Mouse (Mus musculus) myocyte (in vitro differentiated cells): ENCODE data around the gene Prss57. TPM values are rescaled to one million over a fixed set of nuclear protein-coding genes. Genes with fewer than 3 reads are reported as not detected.

ENCODE experiments used
- H3K27me3 ChIP-seq: one replicate; pipeline ENCODE4 v1.6.1; 2011; ENCODE audit not compliant: control insufficient read depth, insufficient read depth, insufficient read length
- H3K36me3 ChIP-seq: one replicate; pipeline ENCODE4 v1.6.1; 2011; ENCODE audit not compliant: control insufficient read depth, insufficient read depth
- H3K4me2 ChIP-seq: one replicate; pipeline ENCODE4 v1.6.1; 2011; ENCODE audit warnings: low read depth, control low read depth
- H3K4me3 ChIP-seq: one replicate; pipeline ENCODE4 v1.5.1; 2011; ENCODE audit warnings: mild to moderate bottlenecking, control low read depth, moderate library complexity
- H3K79me2 ChIP-seq: one replicate; pipeline ENCODE4 v1.6.1; 2011; ENCODE audit not compliant: control insufficient read depth, insufficient read depth
- H3ac ChIP-seq: one replicate; pipeline ENCODE4 v1.6.1; 2011; ENCODE audit not compliant: control insufficient read depth, insufficient read length
- CEBPB ChIP-seq: IDR thresholded peaks from 2 replicates; pipeline ENCODE4 v1.6.1; 2011; ENCODE audit warnings: mild to moderate bottlenecking, moderate library complexity; ENCODE audit not compliant: poor library complexity, insufficient read depth, severe bottlenecking
- E2F4 ChIP-seq: IDR thresholded peaks from one replicate; pipeline ENCODE4 v1.6.1; 2011; ENCODE audit warnings: mild to moderate bottlenecking, control low read depth, moderate library complexity; ENCODE audit not compliant: insufficient read depth
- MAX ChIP-seq: IDR thresholded peaks from one replicate; pipeline ENCODE4 v1.6.1; 2011; ENCODE audit warnings: low read depth, mild to moderate bottlenecking, control low read depth
- MYOD1 ChIP-seq, 3 experiments: IDR thresholded peaks; one replicate each; pipeline ENCODE4 v1.6.1; 2011; ENCODE audit warnings: control low read depth in 2 of 3, low read depth in 2 of 3, mild to moderate bottlenecking in 2 of 3, moderate library complexity in 1 of 3; ENCODE audit not compliant: insufficient read length in 2 of 3, control insufficient read depth in 1 of 3
- MYOG ChIP-seq, 3 experiments: IDR thresholded peaks; one replicate each; pipeline ENCODE4 v1.6.1; 2011; ENCODE audit warnings: control low read depth in 2 of 3, low read depth in 2 of 3, mild to moderate bottlenecking in 2 of 3; ENCODE audit not compliant: insufficient read length in 2 of 3, control insufficient read depth in 1 of 3, insufficient read depth in 1 of 3
- POLR2A ChIP-seq: IDR thresholded peaks from one replicate; pipeline ENCODE4 v1.6.1; 2011; ENCODE audit warnings: low read depth, mild to moderate bottlenecking, control low read depth, moderate library complexity; ENCODE audit not compliant: insufficient read length
- POLR2AphosphoS2 ChIP-seq: IDR thresholded peaks from one replicate; pipeline ENCODE4 v1.6.1; 2011; ENCODE audit warnings: low read depth, control low read depth; ENCODE audit not compliant: insufficient read length
- REST ChIP-seq: IDR thresholded peaks from one replicate; pipeline ENCODE4 v1.6.1; 2011; ENCODE audit warnings: mild to moderate bottlenecking, control low read depth, moderate library complexity; ENCODE audit not compliant: insufficient read depth, insufficient read length
- SRF ChIP-seq: IDR thresholded peaks from one replicate; pipeline ENCODE4 v1.6.1; 2011; ENCODE audit warnings: low read depth; ENCODE audit not compliant: control insufficient read depth, insufficient read length
- TCF12 ChIP-seq: IDR thresholded peaks from one replicate; pipeline ENCODE4 v1.6.1; 2011; ENCODE audit warnings: mild to moderate bottlenecking, control low read depth; ENCODE audit not compliant: poor library complexity, insufficient read depth, severe bottlenecking
- TCF3 ChIP-seq: IDR thresholded peaks from one replicate; pipeline ENCODE4 v1.6.1; 2011; ENCODE audit warnings: low read depth, control low read depth; ENCODE audit not compliant: insufficient read length
- USF1 ChIP-seq: IDR thresholded peaks from one replicate; pipeline ENCODE4 v1.6.1; 2011; ENCODE audit warnings: low read depth, mild to moderate bottlenecking, control low read depth, moderate library complexity
- polyA plus RNA-seq: library from polyadenylated mRNA; unstranded; fragments of >200 nt; fragmentation: generic; extraction: Trizol; gene quantifications from one replicate; pipeline ENCODE4 v1.2.1, GENCODE M21; 2012; ENCODE audit warnings: missing spikeins

The Prss57 gene
- polyA plus RNA-seq, 1 experiment = 0.07 TPM

GRCm38 (mm10) chr10:79783920-79784800 is 6.6 kb downstream of the Prss57 start:
- H3ac ChIP-seq = no peak overlapping the region
- TF ChIP-seq REST (no peak), TCF12 (no peak), USF1 (no peak), POLR2AphosphoS2 (no peak), E2F4 (no peak), MYOG (IDR thresholded peaks at IDR 0.05; ENCODE audit: control insufficient read depth in 1 of 3, insufficient read depth in 1 of 3, insufficient read length in 2 of 3, low read depth in 2 of 3) (no peak), TCF3 (no peak), SRF (no peak), CEBPB (no peak), MAX (no peak), MYOD1 (IDR thresholded peaks at IDR 0.05; ENCODE audit: control insufficient read depth in 1 of 3, insufficient read length in 2 of 3, low read depth in 2 of 3) (no peak), POLR2A (no peak)
- H3K27me3 ChIP-seq = no peaks in the 10 kb centered on the region
- no peaks in the 10 kb centered on the region for H3K79me2 ChIP-seq
- no peaks in the 10 kb centered on the region for H3K36me3 ChIP-seq
- no peak overlapping the region for H3K4me3 ChIP-seq
- no peak overlapping the region for H3K4me2 ChIP-seq

GRCm38 (mm10) chr10:79783050-79783449 is 7.7 kb downstream of the Prss57 start:
- Histone ChIP-seq H3K4me2 (no peak overlapping the region), H3ac (no peak overlapping the region), H3K4me3 (no peak overlapping the region), H3K79me2 (no peaks in the 10 kb centered on the region), H3K27me3 (no peaks in the 10 kb centered on the region), H3K36me3 (no peaks in the 10 kb centered on the region)
- TF ChIP-seq MYOG (IDR thresholded peaks at IDR 0.05; ENCODE audit: control insufficient read depth in 1 of 3, insufficient read depth in 1 of 3, insufficient read length in 2 of 3, low read depth in 2 of 3) (no peak), POLR2AphosphoS2 (no peak), POLR2A (no peak), MAX (no peak), MYOD1 (IDR thresholded peaks at IDR 0.05; ENCODE audit: control insufficient read depth in 1 of 3, insufficient read length in 2 of 3, low read depth in 2 of 3) (no peak), REST (no peak), SRF (no peak), CEBPB (no peak), USF1 (no peak), TCF12 (no peak)

- H3ac ChIP-seq = no peak overlapping the region
- peak in 1 of 3 experiments; percentile 51 for TF ChIP-seq MYOG (IDR thresholded peaks at IDR 0.05; ENCODE audit: control insufficient read depth in 1 of 3, insufficient read depth in 1 of 3, insufficient read length in 2 of 3, low read depth in 2 of 3)
- peak in 1 of 3 experiments; percentile 43 for TF ChIP-seq MYOD1 (IDR thresholded peaks at IDR 0.05; ENCODE audit: control insufficient read depth in 1 of 3, insufficient read length in 2 of 3, low read depth in 2 of 3)
- TF ChIP-seq POLR2A = no peak
- H3K79me2 ChIP-seq = no peaks in the 10 kb centered on the region
- no peak overlapping the region for H3K4me3 ChIP-seq
- H3K27me3 ChIP-seq = no peaks in the 10 kb centered on the region
- no peaks in the 10 kb centered on the region for H3K36me3 ChIP-seq
- no peak overlapping the region for H3K4me2 ChIP-seq
Measured at GRCm38 (mm10) chr10:79781956-79782355, 8.8 kb downstream of the Prss57 start.

- Histone ChIP-seq H3K79me2 (no peaks in the 10 kb centered on the region), H3K4me2 (peak overlapping the region; percentile 83), H3K27me3 (no peaks in the 10 kb centered on the region), H3K4me3 (peak overlapping the region; percentile 12), H3K36me3 (no peaks in the 10 kb centered on the region), H3ac (no peak overlapping the region)
- TF ChIP-seq MYOD1 (IDR thresholded peaks at IDR 0.05; ENCODE audit: control insufficient read depth in 1 of 3, insufficient read length in 2 of 3, low read depth in 2 of 3) = no peak
- TF ChIP-seq SRF = no peak
- TF ChIP-seq REST = no peak
- no peak for TF ChIP-seq CEBPB
- TF ChIP-seq MYOG (IDR thresholded peaks at IDR 0.05; ENCODE audit: control insufficient read depth in 1 of 3, insufficient read depth in 1 of 3, insufficient read length in 2 of 3, low read depth in 2 of 3) = no peak
- TF ChIP-seq POLR2A = no peak
- no peak for TF ChIP-seq E2F4
- TF ChIP-seq TCF12 = no peak
- no peak for TF ChIP-seq USF1
- no peak for TF ChIP-seq MAX
- TF ChIP-seq POLR2AphosphoS2 = no peak
- TF ChIP-seq TCF3 = no peak
Measured at GRCm38 (mm10) chr10:79781139-79781538, 9.6 kb downstream of the Prss57 start.

- no peaks in the 10 kb centered on the region for H3K27me3 ChIP-seq
- H3K79me2 ChIP-seq = no peaks in the 10 kb centered on the region
- H3K4me3 ChIP-seq = peak overlapping the region; percentile 12
- peak overlapping the region; percentile 83 for H3K4me2 ChIP-seq
- no peaks in the 10 kb centered on the region for H3K36me3 ChIP-seq
- no peak for TF ChIP-seq MYOG (IDR thresholded peaks at IDR 0.05; ENCODE audit: control insufficient read depth in 1 of 3, insufficient read depth in 1 of 3, insufficient read length in 2 of 3, low read depth in 2 of 3)
- TF ChIP-seq REST = no peak
- no peak for TF ChIP-seq TCF12
- TF ChIP-seq POLR2A = no peak
- TF ChIP-seq MYOD1 (IDR thresholded peaks at IDR 0.05; ENCODE audit: control insufficient read depth in 1 of 3, insufficient read length in 2 of 3, low read depth in 2 of 3) = no peak
- TF ChIP-seq POLR2AphosphoS2 = no peak
- TF ChIP-seq E2F4 = no peak
- TF ChIP-seq TCF3 = no peak
- no peak for TF ChIP-seq SRF
- no peak for TF ChIP-seq USF1
- TF ChIP-seq CEBPB = no peak
- no peak for TF ChIP-seq MAX
- no peak overlapping the region for H3ac ChIP-seq
Measured at GRCm38 (mm10) chr10:79780664-79781015, 10.1 kb downstream of the Prss57 start.
